In genomic region chr19:6926559-6927255, GRCm38 (mm10) we compare ENCODE assay signal across 9 mouse cellular contexts. TPM values are rescaled to one million over a fixed set of nuclear protein-coding genes. Genes with fewer than 3 reads are reported as not detected.
A peak's percentile ranks its signal among the peaks of the same experiment; 100 is the strongest.
DNase-seq lines count a peak whose midpoint lies in the region; ATAC-seq and TF ChIP-seq lines count a peak whose summit lies in the region.
"Had no signal": no experiment of that assay in that cellular context is flagged by ENCODE, and none has a peak within 500 bp of the region (broad histone marks: within the 10 kb centered on the region; RNA-seq: fewer than 3 reads in every experiment).

No protein-coding gene starts in this region.

- no peak for ATAC-seq in hindbrain, embryonic 12.5 days (ENCODE audit: low FRiP score)
- ATAC-seq in liver, embryonic 11.5 days (replicated peaks; ENCODE audit: low FRiP score): no peak
- no peak for ATAC-seq in megakaryocyte-erythroid progenitor cell, adult 5-6 weeks (replicated peaks; ENCODE audit: low FRiP score, low TSS enrichment, poor library complexity, severe bottlenecking)

- peak; percentile 48 for DNase-seq in adrenal gland, adult 2 months
- DNase-seq in adrenal gland, postnatal 4 days (ENCODE audit: low spot score in 2 of 2): no peak
- DNase-seq in liver, embryonic 11.5 days (ENCODE audit: low spot score): peak; percentile 42
- DNase-seq in cerebellum, adult 8-10 months: no peak

- no peaks in the 10 kb centered on the region for H3K9me3 ChIP-seq in hindbrain, embryonic 12.5 days (replicated peaks)
- no peaks in the 10 kb centered on the region for H3K9me3 ChIP-seq in liver, embryonic 11.5 days (ENCODE audit: control insufficient read depth, low read length)

- peak overlapping the region; percentile 6; the same call in 1 of the 2 replicates for H3K4me3 ChIP-seq in brown adipose tissue, adult 24 weeks (ENCODE audit: insufficient read depth, low read depth, low read length)
- peak overlapping the region; percentile 22 for H3K4me3 ChIP-seq in hindbrain, embryonic 12.5 days
- H3K4me3 ChIP-seq in liver, embryonic 11.5 days (ENCODE audit: low read depth, low read length): peak overlapping the region; percentile 29; the same call in 1 of the 2 replicates
- peak overlapping the region; percentile 28; the same call in 1 of the 2 replicates for H3K4me3 ChIP-seq in small intestine, adult 2 months (ENCODE audit: low read depth, low read length)

- H3K4me2 ChIP-seq in hindbrain, embryonic 12.5 days (replicated peaks): peak overlapping the region; percentile 38
- H3K4me2 ChIP-seq in liver, embryonic 11.5 days: peak overlapping the region; percentile 56

- 12% methylated on average over 26 of the region's 26 CpGs for WGBS in hindbrain, embryonic 12.5 days
- WGBS in liver, embryonic 11.5 days: 11% methylated on average over 26 of the region's 26 CpGs
- 29% methylated on average over 26 of the region's 26 CpGs for WGBS in small intestine, adult 2 months

- peaks cover 8% of the 10 kb centered on the region for H3K4me1 ChIP-seq in brown adipose tissue, adult 24 weeks (ENCODE audit: control insufficient read depth, insufficient read depth, insufficient read length, low read length)
- H3K4me1 ChIP-seq in hindbrain, embryonic 12.5 days: peaks cover 25% of the 10 kb centered on the region
- H3K4me1 ChIP-seq in liver, embryonic 11.5 days (replicated peaks; ENCODE audit: control insufficient read depth, insufficient read depth, low read length): peaks cover 25% of the 10 kb centered on the region
- H3K4me1 ChIP-seq in small intestine, adult 2 months (ENCODE audit: control insufficient read depth, insufficient read depth, insufficient read length, low read length): peaks cover 10% of the 10 kb centered on the region

- TF ChIP-seq CTCF in small intestine, adult 2 months (IDR thresholded peaks at IDR 0.05; ENCODE audit: extremely low read depth, insufficient read length, insufficient replicate concordance, low read depth, low read length): no peak

- H3K9ac ChIP-seq in hindbrain, embryonic 12.5 days: no peak overlapping the region
- no peak overlapping the region for H3K9ac ChIP-seq in liver, embryonic 11.5 days (ENCODE audit: low read depth, low read length)

- no peak overlapping the region for H3K27ac ChIP-seq in brown adipose tissue, adult 24 weeks (replicated peaks; ENCODE audit: low read depth, low read length)
- no peak overlapping the region for H3K27ac ChIP-seq in hindbrain, embryonic 12.5 days
- no peak overlapping the region for H3K27ac ChIP-seq in liver, embryonic 11.5 days (ENCODE audit: low read depth, low read length)
- H3K27ac ChIP-seq in small intestine, adult 2 months (ENCODE audit: insufficient read depth, low read depth, low read length): no peak overlapping the region

- H3K27me3 ChIP-seq in hindbrain, embryonic 12.5 days: peaks cover 90% of the 10 kb centered on the region
- H3K27me3 ChIP-seq in liver, embryonic 11.5 days (replicated peaks; ENCODE audit: control insufficient read depth, insufficient read depth, low read length): peaks cover 82% of the 10 kb centered on the region
- peaks cover 36% of the 10 kb centered on the region for H3K27me3 ChIP-seq in small intestine, adult 2 months (ENCODE audit: control insufficient read depth, insufficient read depth, low read length)

- H3K36me3 ChIP-seq in hindbrain, embryonic 12.5 days: no peaks in the 10 kb centered on the region
- no peaks in the 10 kb centered on the region for H3K36me3 ChIP-seq in liver, embryonic 11.5 days (ENCODE audit: control insufficient read depth, insufficient read depth, low read length)
- H3K36me3 ChIP-seq in small intestine, adult 2 months (ENCODE audit: control insufficient read depth, insufficient read depth, low read length): no peaks in the 10 kb centered on the region

- TF ChIP-seq POLR2A in small intestine, adult 2 months (IDR thresholded peaks at IDR 0.05; ENCODE audit: low read depth, low read length): no peak

RNA-seq across cellular contexts. Expression of gene Catsperz, which starts 1.5 kb away (rescaled TPM):
- under 1 TPM in 1 of 2 experiments, not detected in 1; 0.58 TPM for total RNA-seq in adrenal gland, adult 2 months (2021)
- not detected in 2 replicates for polyA plus RNA-seq in adrenal gland, adult 2 months (2012; rRNA removed)
- 1 to 10 TPM; 1.2 to 1.4 TPM for total RNA-seq in adrenal gland, postnatal 4 days (2021)
- polyA plus RNA-seq in brown adipose tissue, adult 24 weeks (2012; ENCODE audit: insufficient read depth, insufficient read length, missing spikeins): not detected in 2 replicates
- polyA plus RNA-seq in hindbrain, embryonic 12.5 days (2016; fragmentation: Nextera tagmentation; extraction: Ambion mirVana): 0.98 TPM in 1 of 2 replicates, not detected in the other
- 0.49 and 0.91 TPM in 2 replicates for polyA plus RNA-seq in liver, embryonic 11.5 days (2014; fragmentation: Nextera tagmentation; extraction: Ambion mirVana)
- polyA plus RNA-seq in small intestine, adult 2 months (2012; rRNA removed): not detected in 2 replicates
- total RNA-seq in megakaryocyte-erythroid progenitor cell, adult 5-6 weeks (2014; fragmentation: Nextera tagmentation): not detected in 2 replicates
- total RNA-seq in megakaryocyte-erythroid progenitor cell, adult 5-6 weeks (2017): not detected in 2 replicates
- total RNA-seq: neutrophil, adult 5-6 weeks had no signal

RNA-seq across cellular contexts. Expression of gene Esrra, which starts 5.1 kb away (rescaled TPM):
- 10 to 100 TPM; 29.3 to 62.8 TPM for total RNA-seq in adrenal gland, adult 2 months (2021)
- polyA plus RNA-seq in adrenal gland, adult 2 months (2012; rRNA removed): 67.6 and 87.7 TPM in 2 replicates
- total RNA-seq in adrenal gland, postnatal 4 days (2021): 10 to 100 TPM; 47.0 to 47.9 TPM
- polyA plus RNA-seq in brown adipose tissue, adult 24 weeks (2012; ENCODE audit: insufficient read depth, insufficient read length, missing spikeins): 86.4 and 123 TPM in 2 replicates
- 16.0 and 16.6 TPM in 2 replicates for polyA plus RNA-seq in hindbrain, embryonic 12.5 days (2016; fragmentation: Nextera tagmentation; extraction: Ambion mirVana)
- polyA plus RNA-seq in liver, embryonic 11.5 days (2014; fragmentation: Nextera tagmentation; extraction: Ambion mirVana): 4.1 and 5.9 TPM in 2 replicates
- polyA plus RNA-seq in small intestine, adult 2 months (2012; rRNA removed): 168 and 346 TPM in 2 replicates
- total RNA-seq in megakaryocyte-erythroid progenitor cell, adult 5-6 weeks (2014; fragmentation: Nextera tagmentation): 14.1 and 18.9 TPM in 2 replicates
- 10.8 and 18.4 TPM in 2 replicates for total RNA-seq in megakaryocyte-erythroid progenitor cell, adult 5-6 weeks (2017)

RNA-seq across cellular contexts. Expression of gene Kcnk4, which starts 7.6 kb away (rescaled TPM):
- under 1 TPM in 1 of 2 experiments, not detected in 1; 0.31 TPM for total RNA-seq in adrenal gland, adult 2 months (2021)
- polyA plus RNA-seq in adrenal gland, adult 2 months (2012; rRNA removed): 0.06 TPM in 1 of 2 replicates, not detected in the other
- under 1 TPM; 0.14 to 0.34 TPM for total RNA-seq in adrenal gland, postnatal 4 days (2021)
- 1.6 and 1.8 TPM in 2 replicates for polyA plus RNA-seq in brown adipose tissue, adult 24 weeks (2012; ENCODE audit: insufficient read depth, insufficient read length, missing spikeins)
- 0.14 and 0.19 TPM in 2 replicates for polyA plus RNA-seq in hindbrain, embryonic 12.5 days (2016; fragmentation: Nextera tagmentation; extraction: Ambion mirVana)
- polyA plus RNA-seq in liver, embryonic 11.5 days (2014; fragmentation: Nextera tagmentation; extraction: Ambion mirVana): 0.18 and 0.38 TPM in 2 replicates
- not detected in 2 replicates for polyA plus RNA-seq in small intestine, adult 2 months (2012; rRNA removed)
- not detected in 2 replicates for total RNA-seq in megakaryocyte-erythroid progenitor cell, adult 5-6 weeks (2014; fragmentation: Nextera tagmentation)
- not detected in 2 replicates for total RNA-seq in megakaryocyte-erythroid progenitor cell, adult 5-6 weeks (2017)
- total RNA-seq: neutrophil, adult 5-6 weeks had no signal

RNA-seq across cellular contexts. Expression of gene Bad, which starts 15.0 kb away (rescaled TPM):
- 10 to 100 TPM; 44.7 to 58.7 TPM for total RNA-seq in adrenal gland, adult 2 months (2021)
- polyA plus RNA-seq in adrenal gland, adult 2 months (2012; rRNA removed): 91.2 and 102 TPM in 2 replicates
- total RNA-seq in adrenal gland, postnatal 4 days (2021): 10 to 100 TPM; 51.5 to 54.8 TPM
- polyA plus RNA-seq in brown adipose tissue, adult 24 weeks (2012; ENCODE audit: insufficient read depth, insufficient read length, missing spikeins): 47.1 and 49.4 TPM in 2 replicates
- 67.7 and 71.7 TPM in 2 replicates for polyA plus RNA-seq in hindbrain, embryonic 12.5 days (2016; fragmentation: Nextera tagmentation; extraction: Ambion mirVana)
- 51.9 and 54.7 TPM in 2 replicates for polyA plus RNA-seq in liver, embryonic 11.5 days (2014; fragmentation: Nextera tagmentation; extraction: Ambion mirVana)
- polyA plus RNA-seq in small intestine, adult 2 months (2012; rRNA removed): 83.3 and 127 TPM in 2 replicates
- total RNA-seq in megakaryocyte-erythroid progenitor cell, adult 5-6 weeks (2014; fragmentation: Nextera tagmentation): 17.5 and 20.6 TPM in 2 replicates
- 29.0 and 39.2 TPM in 2 replicates for total RNA-seq in megakaryocyte-erythroid progenitor cell, adult 5-6 weeks (2017)

RNA-seq across cellular contexts. Expression of gene Gpr137, which starts 15.6 kb away (rescaled TPM):
- 10 to 100 TPM; 47.9 to 51.5 TPM for total RNA-seq in adrenal gland, adult 2 months (2021)
- 202 and 223 TPM in 2 replicates for polyA plus RNA-seq in adrenal gland, adult 2 months (2012; rRNA removed)
- total RNA-seq in adrenal gland, postnatal 4 days (2021): 10 to 100 TPM; 41.2 to 43.8 TPM
- polyA plus RNA-seq in brown adipose tissue, adult 24 weeks (2012; ENCODE audit: insufficient read depth, insufficient read length, missing spikeins): 31.2 and 45.5 TPM in 2 replicates
- 40.6 and 47.6 TPM in 2 replicates for polyA plus RNA-seq in hindbrain, embryonic 12.5 days (2016; fragmentation: Nextera tagmentation; extraction: Ambion mirVana)
- polyA plus RNA-seq in liver, embryonic 11.5 days (2014; fragmentation: Nextera tagmentation; extraction: Ambion mirVana): 18.2 and 18.9 TPM in 2 replicates
- 77.5 and 97.8 TPM in 2 replicates for polyA plus RNA-seq in small intestine, adult 2 months (2012; rRNA removed)
- total RNA-seq in megakaryocyte-erythroid progenitor cell, adult 5-6 weeks (2014; fragmentation: Nextera tagmentation): 8.0 and 16.1 TPM in 2 replicates
- 7.0 and 15.7 TPM in 2 replicates for total RNA-seq in megakaryocyte-erythroid progenitor cell, adult 5-6 weeks (2017)

Comparison
In these comparisons a context has a peak if more than half of its experiments do, and no peak if none do; other contexts are left out.
1. DNase-seq: peak in adrenal gland, adult 2 months (single experiment) and liver, embryonic 11.5 days (single experiment); none in adrenal gland, postnatal 4 days (0 of 2) and cerebellum, adult 8-10 months (single experiment).
2. Peak in every context shown above with its lines, with median percentiles within 50 percentile points of each other: H3K4me3 ChIP-seq.